Mouse (Mus musculus): ENCODE results near the gene Irx4.

- TF ChIP-seq POLR2A (IDR thresholded peaks at IDR 0.05; ENCODE audit: low read depth, low read length), result no peak
- no peak for TF ChIP-seq CTCF (conservative IDR thresholded peaks at IDR 0.05; ENCODE audit: insufficient read depth, insufficient read length, low read depth, low read length)
Measured at GRCm38 (mm10) chr13:73267551-73267950, 7.3 kb downstream of the Irx4 start.

Data from kidney, adult 2 months (tissue).